Mouse (Mus musculus) megakaryocyte, embryonic 14.5 days (primary cell): ENCODE results near the gene Ppif. TPM values are rescaled to one million over a fixed set of nuclear protein-coding genes. Genes with fewer than 3 reads are reported as not detected.

ENCODE experiments used
- H3K27me3 ChIP-seq: replicated peaks from 2 replicates; pipeline ENCODE3; 2012; ENCODE audit warnings: inconsistent platforms
- H3K36me3 ChIP-seq: replicated peaks from 2 replicates; pipeline ENCODE3; 2012; ENCODE audit warnings: low read length, inconsistent platforms, mixed read lengths
- H3K4me1 ChIP-seq: 2 replicates; pipeline ENCODE4 v1.6.1; 2012; ENCODE audit warnings: inconsistent platforms
- H3K4me3 ChIP-seq: replicated peaks from 2 replicates; pipeline ENCODE3; 2012; ENCODE audit warnings: moderate library complexity, mild to moderate bottlenecking, inconsistent platforms
- H3K9me3 ChIP-seq: 2 replicates; pipeline ENCODE4 v1.6.1; 2012; ENCODE audit warnings: inconsistent platforms
- FLI1 ChIP-seq: IDR thresholded peaks from 2 replicates; pipeline ENCODE4 v1.6.1; 2012; ENCODE audit warnings: low read length, inconsistent platforms, mixed read lengths
- GATA1 ChIP-seq: IDR thresholded peaks from 3 replicates; pipeline ENCODE4 v1.6.1; 2012; ENCODE audit warnings: mixed read lengths, low read length, inconsistent platforms, borderline replicate concordance
- polyA plus RNA-seq: library from polyadenylated mRNA; stranded (reverse); fragments of >175 nt; gene quantifications from 2 replicates; pipeline ENCODE4 v1.2.3, GENCODE M21; 2012; ENCODE audit warnings: low replicate concordance; ENCODE audit not compliant: insufficient read depth

Gene Ppif
- polyA plus RNA-seq, 1 experiment = 237 TPM

DNA sequence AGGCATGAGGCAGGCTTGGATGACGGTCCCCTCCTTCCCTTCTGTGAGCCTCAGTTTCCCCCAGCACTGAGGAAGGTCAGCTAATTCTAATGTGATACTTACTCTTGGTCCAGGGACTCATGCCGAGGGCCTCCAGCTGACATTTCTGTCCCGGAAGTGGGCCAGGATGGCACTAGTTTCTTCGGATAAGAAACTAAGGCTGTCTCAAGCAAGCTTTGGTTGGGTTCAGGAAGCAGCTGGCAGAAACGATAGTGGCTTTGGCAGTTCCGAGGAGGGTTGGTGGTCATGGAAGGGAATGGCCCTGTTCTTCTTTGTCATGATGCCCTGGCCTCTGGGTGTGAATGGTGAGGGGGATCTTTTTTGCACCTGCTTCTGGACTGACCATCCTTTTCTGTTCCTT is 1.1 kb downstream of the Ppif start:
- no peaks in the 10 kb centered on the region for H3K9me3 ChIP-seq
- H3K36me3 ChIP-seq = peaks cover 68% of the 10 kb centered on the region
- H3K27me3 ChIP-seq = peaks cover 14% of the 10 kb centered on the region
- peaks cover 81% of the 10 kb centered on the region for H3K4me1 ChIP-seq
- peak; percentile 99 for TF ChIP-seq FLI1
- TF ChIP-seq GATA1 = peak; percentile 93
- peak overlapping the region; percentile 97 for H3K4me3 ChIP-seq

DNA sequence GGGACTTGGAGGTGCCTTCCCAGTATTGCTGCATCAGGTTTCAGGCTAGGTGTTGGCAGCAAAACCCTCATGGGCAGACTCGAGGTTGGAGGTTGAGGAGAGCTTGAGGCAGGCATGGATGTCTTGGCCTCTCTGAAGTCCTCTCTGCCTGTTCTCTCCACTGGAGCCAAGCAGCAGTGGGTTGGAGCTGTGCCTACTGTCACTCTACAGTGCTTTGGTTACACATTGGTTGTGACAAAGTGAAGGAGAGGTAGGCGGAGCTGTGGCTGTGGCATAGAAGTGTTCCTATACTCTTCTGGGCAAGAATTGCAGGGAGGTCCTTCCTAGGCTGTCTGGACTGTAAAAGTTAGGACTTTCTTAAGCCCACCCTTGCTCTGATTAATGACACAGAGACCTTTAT is 2.4 kb downstream of the Ppif start:
- Histone ChIP-seq H3K27me3 (peaks cover 14% of the 10 kb centered on the region), H3K4me1 (peaks cover 90% of the 10 kb centered on the region), H3K4me3 (peak overlapping the region; percentile 97), H3K36me3 (peaks cover 79% of the 10 kb centered on the region), H3K9me3 (no peaks in the 10 kb centered on the region)
- no peak for TF ChIP-seq GATA1
- no peak for TF ChIP-seq FLI1

DNA sequence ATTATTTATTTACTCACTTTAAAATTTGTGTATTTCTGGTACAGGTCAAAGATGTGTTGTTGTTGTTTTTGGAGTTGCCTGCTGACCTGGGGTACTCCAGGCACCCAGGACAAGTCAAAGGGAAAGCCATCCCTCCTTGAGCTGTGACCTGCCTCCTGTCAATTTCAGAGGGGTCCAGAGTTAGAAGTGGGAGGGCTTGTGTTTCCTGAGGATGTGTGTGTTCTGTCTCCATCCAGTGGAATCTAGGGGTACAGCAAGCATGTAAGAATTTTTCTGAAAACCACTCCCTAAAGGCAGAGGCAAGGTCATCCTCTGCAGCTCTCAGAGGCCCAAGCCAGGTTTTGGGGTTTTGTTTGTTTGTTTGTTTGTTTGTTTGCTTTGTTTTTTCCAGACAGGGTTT is 8.0 kb downstream of the Ppif start:
- Histone ChIP-seq H3K27me3 (no peaks in the 10 kb centered on the region), H3K9me3 (no peaks in the 10 kb centered on the region), H3K4me1 (peaks cover 81% of the 10 kb centered on the region), H3K36me3 (peaks cover 64% of the 10 kb centered on the region), H3K4me3 (no peak overlapping the region)
- TF ChIP-seq GATA1 = no peak
- no peak for TF ChIP-seq FLI1

DNA sequence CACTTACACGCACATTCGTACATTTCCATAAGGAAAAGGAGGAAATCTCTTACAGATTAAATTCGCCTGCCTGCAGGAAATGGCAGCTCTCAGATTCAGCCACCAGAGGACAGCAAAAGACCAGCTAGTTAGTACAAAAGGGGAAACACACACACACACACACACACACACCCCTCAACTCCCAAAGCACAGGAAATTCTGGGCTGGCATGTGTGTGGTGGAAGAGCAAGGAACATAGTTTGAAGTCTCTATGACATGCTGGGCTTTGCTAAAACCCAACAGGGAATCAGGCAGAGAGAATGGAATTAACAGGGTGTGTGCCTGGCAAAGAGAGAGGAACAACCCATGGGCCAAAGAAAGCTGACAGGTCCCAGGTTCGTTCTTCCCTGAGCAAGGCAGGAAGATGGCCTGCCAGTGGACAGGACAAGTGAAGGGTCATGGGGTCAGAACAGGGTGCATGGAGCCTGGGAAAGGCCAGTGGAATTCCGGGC is 13.8 kb downstream of the Ppif start:
- Histone ChIP-seq H3K36me3 (peaks cover 7% of the 10 kb centered on the region), H3K4me3 (no peak overlapping the region), H3K4me1 (peaks cover 61% of the 10 kb centered on the region), H3K9me3 (no peaks in the 10 kb centered on the region), H3K27me3 (peaks cover 21% of the 10 kb centered on the region)
- TF ChIP-seq FLI1 = no peak
- no peak for TF ChIP-seq GATA1

DNA sequence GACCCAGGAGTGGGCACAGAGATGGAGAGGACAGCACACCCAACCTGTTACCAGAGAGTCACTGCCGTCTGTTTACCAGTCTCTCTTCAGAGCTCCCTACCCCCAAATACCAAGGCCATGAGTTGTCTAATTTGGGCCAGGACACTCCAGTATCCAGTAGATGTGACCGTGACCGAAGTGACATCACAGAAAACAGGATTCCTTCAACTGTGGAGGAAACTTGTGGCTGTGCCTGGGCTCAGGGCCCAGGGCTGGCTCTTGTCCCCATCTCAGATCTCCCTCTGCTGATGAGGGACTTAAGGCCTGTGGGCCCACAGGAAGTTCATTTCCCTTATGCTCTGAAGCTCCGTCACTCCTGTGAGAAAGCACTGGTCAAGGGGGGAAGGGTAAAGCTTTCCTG is 14.5 kb downstream of the Ppif start:
- Histone ChIP-seq H3K36me3 (no peaks in the 10 kb centered on the region), H3K4me1 (peaks cover 55% of the 10 kb centered on the region), H3K9me3 (no peaks in the 10 kb centered on the region), H3K4me3 (peak overlapping the region; percentile 4), H3K27me3 (peaks cover 25% of the 10 kb centered on the region)
- TF ChIP-seq GATA1 (no peak), FLI1 (no peak)

DNA sequence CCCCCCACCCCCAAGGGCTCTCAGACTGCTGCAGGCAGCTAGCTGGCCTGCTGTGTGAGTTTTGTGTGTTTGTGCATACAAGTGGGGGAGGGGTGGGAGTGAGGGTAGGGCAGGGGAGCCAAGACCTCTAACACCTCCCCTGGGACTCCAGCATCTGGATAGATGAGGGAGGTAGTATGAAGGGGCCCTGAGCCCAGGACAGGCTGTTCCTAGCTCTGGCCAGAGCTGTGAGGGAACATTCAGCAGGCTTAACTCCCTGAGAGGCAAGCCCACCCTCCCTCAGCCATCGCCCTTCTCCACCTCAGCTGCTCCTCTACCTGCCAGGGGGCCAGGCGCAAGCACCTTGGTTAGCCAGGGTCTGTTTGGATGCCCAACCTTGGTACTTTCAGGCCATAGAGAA is 15.0 kb downstream of the Ppif start:
- H3K36me3 ChIP-seq = no peaks in the 10 kb centered on the region
- H3K27me3 ChIP-seq = peaks cover 29% of the 10 kb centered on the region
- no peak for TF ChIP-seq GATA1
- TF ChIP-seq FLI1 = no peak
- H3K9me3 ChIP-seq = no peaks in the 10 kb centered on the region
- H3K4me3 ChIP-seq = no peak overlapping the region
- peaks cover 57% of the 10 kb centered on the region for H3K4me1 ChIP-seq

DNA sequence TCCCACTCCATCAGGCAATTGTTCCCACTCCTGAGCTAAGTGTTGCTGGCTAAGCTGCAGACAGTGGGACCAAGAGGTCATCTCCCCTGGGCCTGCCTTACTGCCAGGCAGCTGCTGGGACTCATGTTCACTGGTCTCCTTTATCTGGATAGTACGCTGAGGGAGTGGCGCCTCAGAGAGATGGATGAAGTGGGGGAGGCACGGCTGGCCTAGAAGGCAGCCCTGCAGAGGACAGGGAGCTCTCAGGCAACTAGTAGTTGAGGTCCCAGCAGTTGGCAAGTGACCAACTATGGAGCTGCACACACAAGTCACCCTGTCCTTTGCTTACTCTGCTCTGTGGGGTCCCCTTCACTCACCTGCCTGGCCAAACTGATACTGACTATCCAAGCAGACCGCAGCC is 16.1 kb downstream of the Ppif start:
- no peak overlapping the region for H3K4me3 ChIP-seq
- no peaks in the 10 kb centered on the region for H3K9me3 ChIP-seq
- H3K4me1 ChIP-seq = peaks cover 64% of the 10 kb centered on the region
- H3K36me3 ChIP-seq = no peaks in the 10 kb centered on the region
- H3K27me3 ChIP-seq = peaks cover 40% of the 10 kb centered on the region
- TF ChIP-seq FLI1 (no peak), GATA1 (no peak)

DNA sequence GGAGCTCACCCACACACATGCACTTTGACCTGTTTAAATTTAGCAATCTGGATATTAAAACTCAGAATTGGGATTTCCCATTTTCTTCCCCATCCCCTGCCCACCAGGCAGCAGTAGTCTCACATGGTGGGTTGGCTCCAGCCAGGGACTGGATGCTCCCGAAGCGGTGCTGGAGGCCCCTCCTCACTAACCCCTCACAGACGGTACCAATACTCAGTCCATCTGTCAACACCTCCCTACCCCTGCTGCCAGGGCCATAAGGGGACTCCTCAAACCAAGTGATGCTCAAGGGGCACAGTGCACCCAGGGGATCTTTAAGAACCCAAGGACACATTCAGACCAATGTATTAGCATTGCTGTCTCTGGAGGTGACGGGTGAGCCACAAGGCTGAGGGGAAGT is 16.7 kb downstream of the Ppif start:
- peaks cover 60% of the 10 kb centered on the region for H3K4me1 ChIP-seq
- H3K27me3 ChIP-seq = peaks cover 45% of the 10 kb centered on the region
- no peak overlapping the region for H3K4me3 ChIP-seq
- no peaks in the 10 kb centered on the region for H3K36me3 ChIP-seq
- no peaks in the 10 kb centered on the region for H3K9me3 ChIP-seq
- no peak for TF ChIP-seq GATA1
- TF ChIP-seq FLI1 = no peak

DNA sequence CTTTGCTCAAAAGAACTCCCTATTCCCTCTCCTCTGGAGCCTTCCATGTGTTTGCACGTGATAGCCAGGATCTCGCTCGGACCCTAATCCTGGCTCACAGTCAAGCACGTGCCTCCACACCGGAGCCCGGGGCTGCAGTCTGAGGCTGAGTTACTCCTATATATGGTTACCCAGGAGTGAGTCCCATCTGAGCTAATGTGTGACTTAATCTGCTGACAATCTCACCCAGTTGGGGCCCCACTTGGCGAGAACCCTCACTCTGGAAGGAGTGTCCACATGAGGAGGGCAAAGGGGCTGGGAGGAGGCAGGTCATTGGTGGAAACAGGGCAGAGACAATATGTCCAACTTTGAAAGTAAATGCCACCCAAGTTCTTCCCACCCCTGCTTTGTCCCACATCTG is 17.2 kb downstream of the Ppif start:
- Histone ChIP-seq H3K27me3 (peaks cover 50% of the 10 kb centered on the region), H3K4me3 (no peak overlapping the region), H3K4me1 (peaks cover 57% of the 10 kb centered on the region), H3K36me3 (no peaks in the 10 kb centered on the region), H3K9me3 (no peaks in the 10 kb centered on the region)
- TF ChIP-seq FLI1 (no peak), GATA1 (no peak)

DNA sequence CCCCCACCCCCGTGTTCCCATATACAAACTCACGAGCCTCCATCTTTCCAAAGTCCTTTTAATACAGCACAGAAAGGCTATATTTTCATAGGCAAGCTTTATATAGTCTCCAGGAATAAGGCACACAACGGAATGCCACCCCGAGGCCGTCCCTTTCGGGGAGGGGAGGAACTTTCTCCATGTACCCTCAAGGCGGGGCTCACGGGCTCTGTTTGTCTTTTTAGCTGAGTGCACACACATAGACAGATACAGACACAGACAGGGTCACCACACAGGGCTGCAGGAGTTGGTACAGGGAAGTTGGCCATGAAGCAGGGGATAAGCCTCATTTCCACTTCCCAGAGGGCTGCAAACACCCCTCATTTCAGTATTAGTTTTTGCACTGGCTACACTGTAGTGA is 17.6 kb downstream of the Ppif start:
- peaks cover 54% of the 10 kb centered on the region for H3K27me3 ChIP-seq
- no peak for TF ChIP-seq FLI1
- no peak for TF ChIP-seq GATA1
- H3K4me3 ChIP-seq = no peak overlapping the region
- no peaks in the 10 kb centered on the region for H3K9me3 ChIP-seq
- H3K4me1 ChIP-seq = peaks cover 60% of the 10 kb centered on the region
- H3K36me3 ChIP-seq = no peaks in the 10 kb centered on the region

DNA sequence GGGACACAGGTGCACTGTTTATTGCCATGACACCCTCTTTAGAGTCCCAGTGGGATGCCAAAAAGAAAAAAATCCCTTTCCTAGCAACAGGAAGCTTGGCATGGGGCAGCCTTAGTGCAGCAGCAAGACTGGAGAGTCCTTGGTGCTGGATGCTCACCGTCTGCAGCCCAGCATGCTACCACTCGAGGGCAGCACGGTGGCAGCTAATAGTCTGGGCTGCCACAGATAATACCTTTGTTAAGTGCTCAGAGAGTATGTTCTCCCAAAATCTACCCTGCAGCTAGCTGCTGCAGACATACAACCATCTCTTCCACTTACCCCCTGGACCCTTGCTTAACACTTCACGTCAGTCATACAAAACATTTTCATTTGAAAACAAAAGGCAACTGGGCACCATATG is 19.5 kb downstream of the Ppif start:
- H3K27me3 ChIP-seq = peaks cover 65% of the 10 kb centered on the region
- no peaks in the 10 kb centered on the region for H3K9me3 ChIP-seq
- no peaks in the 10 kb centered on the region for H3K36me3 ChIP-seq
- H3K4me1 ChIP-seq = peaks cover 63% of the 10 kb centered on the region
- no peak overlapping the region for H3K4me3 ChIP-seq
- TF ChIP-seq FLI1 = no peak
- no peak for TF ChIP-seq GATA1
